Mouse (Mus musculus) forebrain, embryonic 15.5 days (tissue): Measurements from ENCODE around the gene Tcap. TPM values are rescaled to one million over a fixed set of nuclear protein-coding genes. Genes with fewer than 3 reads are reported as not detected.

Source experiments
- ATAC-seq: fragments of 200-750 bp; cut with Nextera tagmentation; replicated peaks from 2 replicates; pipeline ENCODE4 v1.8.0; 2017; ENCODE audit warnings: mild to moderate bottlenecking, moderate TSS enrichment, moderate library complexity
- H3K27ac ChIP-seq: fragments of 300-500 bp; sonication (generic); replicated peaks from 2 replicates; pipeline ENCODE4 v1.5.1; 2015; ENCODE audit warnings: mild to moderate bottlenecking, inconsistent platforms
- H3K27me3 ChIP-seq: fragments of 300-500 bp; sonication (generic); 2 replicates; pipeline ENCODE4 v1.6.1; 2015; ENCODE audit warnings: inconsistent platforms
- H3K36me3 ChIP-seq: fragments of 300-500 bp; sonication (generic); 2 replicates; pipeline ENCODE4 v1.6.1; 2015; ENCODE audit warnings: mild to moderate bottlenecking, inconsistent platforms
- H3K4me1 ChIP-seq: fragments of 300-500 bp; sonication (generic); 2 replicates; pipeline ENCODE4 v1.6.1; 2015; ENCODE audit warnings: inconsistent platforms
- H3K4me2 ChIP-seq: fragments of 300-500 bp; sonication (generic); replicated peaks from 2 replicates; pipeline ENCODE4 v1.6.1; 2015; ENCODE audit warnings: mild to moderate bottlenecking, inconsistent platforms
- H3K4me3 ChIP-seq: fragments of 300-500 bp; sonication (generic); 2 replicates; pipeline ENCODE4 v1.5.1; 2015; ENCODE audit warnings: mild to moderate bottlenecking, inconsistent platforms
- H3K9ac ChIP-seq: fragments of 300-500 bp; sonication (generic); replicated peaks from 2 replicates; pipeline ENCODE4 v1.6.1; 2015; ENCODE audit warnings: mild to moderate bottlenecking, inconsistent platforms
- H3K9me3 ChIP-seq: fragments of 300-500 bp; sonication (generic); 2 replicates; pipeline ENCODE4 v1.6.1; 2016; ENCODE audit warnings: inconsistent platforms
- WGBS: fragments of 180-500 bp; shearing (Covaris S2); methylation state at CpG from one replicate; pipeline ENCODE4 v1.1.7; 2015; ENCODE audit warnings: mixed read lengths; 5-methylcytosine and 5-hydroxymethylcytosine counted together
- polyA plus RNA-seq: library from polyadenylated mRNA; unstranded; fragments of >200 nt; fragmentation: Nextera tagmentation; extraction: Ambion mirVana; gene quantifications from 2 replicates; pipeline ENCODE4 v1.2.1, GENCODE M21; 2015

Gene Tcap
- polyA plus RNA-seq, 1 experiment from 2014 or later = 0.18 TPM

DNA sequence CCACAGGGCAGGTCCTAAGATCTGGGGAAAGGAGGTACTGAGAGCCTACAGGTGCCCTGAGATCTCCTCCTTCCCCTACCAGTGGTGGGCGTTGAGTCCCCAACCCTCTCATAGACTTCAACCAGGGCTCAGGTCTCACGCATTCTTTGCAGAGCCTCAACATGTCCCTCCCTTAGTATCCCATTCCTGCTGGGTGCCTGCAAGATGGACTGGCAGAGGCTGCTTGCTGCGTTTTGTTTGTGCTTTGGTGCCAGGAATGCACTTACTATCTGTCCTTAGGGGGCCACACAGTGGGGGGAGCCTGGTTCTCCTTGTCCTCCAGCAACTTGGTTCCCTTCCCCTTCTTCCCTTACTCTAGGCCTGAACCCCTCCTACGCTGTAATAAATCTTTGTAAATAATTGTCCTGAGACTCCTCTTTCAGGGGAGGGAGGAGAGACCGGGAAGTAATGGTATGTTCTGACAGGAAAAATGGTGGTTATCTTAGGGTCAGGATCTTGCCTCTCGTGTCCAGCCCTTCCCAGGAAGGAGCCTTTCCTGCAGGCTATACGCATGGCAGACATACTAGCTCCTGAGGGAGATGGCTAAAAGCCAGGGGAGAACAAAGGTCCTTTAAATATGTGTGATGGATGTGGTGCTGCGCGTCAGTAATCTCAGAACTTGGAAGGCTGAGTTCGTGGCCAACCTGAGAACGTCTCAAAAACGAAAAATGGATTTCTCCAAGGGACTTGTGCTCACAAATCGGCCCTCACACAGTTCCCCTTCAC, 26.0 kb upstream of the Tcap start:
- peaks cover 31% of the 10 kb centered on the region for H3K4me1 ChIP-seq
- peak overlapping the region; percentile 47 for H3K9ac ChIP-seq
- peak overlapping the region; percentile 89 for H3K27ac ChIP-seq
- no peaks in the 10 kb centered on the region for H3K36me3 ChIP-seq
- peaks cover 3% of the 10 kb centered on the region; the same call in 1 of the 2 replicates for H3K27me3 ChIP-seq
- peak; percentile 7 for ATAC-seq
- H3K4me2 ChIP-seq = peak overlapping the region; percentile 68
- peak overlapping the region; percentile 78 for H3K4me3 ChIP-seq
- WGBS = 12% methylated on average over 13 of the region's 13 CpGs
- no peaks in the 10 kb centered on the region for H3K9me3 ChIP-seq

DNA sequence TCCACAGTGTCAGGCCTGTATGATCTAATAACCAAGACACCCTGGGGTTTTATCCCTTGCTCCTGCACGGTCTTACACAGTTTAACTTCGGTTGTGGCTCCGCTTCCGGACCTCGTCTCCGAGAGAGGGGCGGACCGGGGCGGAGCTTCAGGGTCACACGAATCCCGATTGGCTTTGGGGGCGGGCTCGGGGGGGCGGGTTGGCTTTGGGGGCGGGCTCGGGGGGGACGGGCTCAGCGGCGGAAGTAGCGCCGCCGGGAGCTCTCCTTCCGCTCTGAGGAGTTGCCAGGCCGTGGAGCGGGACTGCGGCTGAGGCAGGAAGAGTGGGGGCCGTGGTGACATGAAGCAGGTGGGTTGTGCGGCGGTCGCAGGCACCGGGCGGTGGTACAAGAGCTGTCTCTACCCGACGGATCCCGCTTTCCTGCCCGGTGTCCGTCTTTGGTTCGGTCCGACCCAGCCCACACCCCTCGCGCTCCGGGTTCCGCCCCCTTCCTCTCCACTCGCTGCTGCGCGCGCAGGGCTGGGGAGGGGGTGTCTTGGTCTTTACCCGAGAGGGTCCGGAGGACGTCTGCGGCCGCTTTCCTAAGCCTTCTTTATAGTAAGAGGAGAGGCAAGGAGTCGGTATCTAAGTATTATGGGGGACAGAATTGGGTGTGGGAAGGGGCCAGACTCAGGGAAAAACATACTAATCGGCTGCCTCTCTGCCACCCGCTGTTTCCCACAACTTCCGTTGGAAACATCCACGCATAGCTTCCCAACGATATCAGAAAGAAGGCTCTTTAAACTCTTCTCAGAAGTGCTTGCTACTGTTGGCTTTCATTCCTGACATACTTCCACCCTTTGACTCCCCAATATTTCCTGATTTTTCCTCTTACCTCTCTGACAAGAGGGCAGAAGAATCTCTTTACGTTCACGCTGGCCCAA, 25.2 kb upstream of the Tcap start, which contains the start of gene Stard3:
Gene Stard3, plus strand, starts transcription at position 208 of the 923 bp plus-strand sequence.
- peak; percentile 90 for ATAC-seq
- under 1% methylated on average over 60 of the region's 60 CpGs for WGBS
- H3K9me3 ChIP-seq = no peaks in the 10 kb centered on the region
- peak within 1 kb of the TSS; percentile 70 for H3K9ac ChIP-seq
- H3K4me1 ChIP-seq = peaks cover 31% of the 10 kb centered on the region
- H3K4me2 ChIP-seq = peak within 1 kb of the TSS; percentile 68
- no peaks in the 10 kb centered on the region for H3K36me3 ChIP-seq
- H3K4me3 ChIP-seq = peak within 1 kb of the TSS; percentile 78
- peak within 1 kb of the TSS; percentile 89 for H3K27ac ChIP-seq
- H3K27me3 ChIP-seq = no peaks in the 10 kb centered on the region

DNA sequence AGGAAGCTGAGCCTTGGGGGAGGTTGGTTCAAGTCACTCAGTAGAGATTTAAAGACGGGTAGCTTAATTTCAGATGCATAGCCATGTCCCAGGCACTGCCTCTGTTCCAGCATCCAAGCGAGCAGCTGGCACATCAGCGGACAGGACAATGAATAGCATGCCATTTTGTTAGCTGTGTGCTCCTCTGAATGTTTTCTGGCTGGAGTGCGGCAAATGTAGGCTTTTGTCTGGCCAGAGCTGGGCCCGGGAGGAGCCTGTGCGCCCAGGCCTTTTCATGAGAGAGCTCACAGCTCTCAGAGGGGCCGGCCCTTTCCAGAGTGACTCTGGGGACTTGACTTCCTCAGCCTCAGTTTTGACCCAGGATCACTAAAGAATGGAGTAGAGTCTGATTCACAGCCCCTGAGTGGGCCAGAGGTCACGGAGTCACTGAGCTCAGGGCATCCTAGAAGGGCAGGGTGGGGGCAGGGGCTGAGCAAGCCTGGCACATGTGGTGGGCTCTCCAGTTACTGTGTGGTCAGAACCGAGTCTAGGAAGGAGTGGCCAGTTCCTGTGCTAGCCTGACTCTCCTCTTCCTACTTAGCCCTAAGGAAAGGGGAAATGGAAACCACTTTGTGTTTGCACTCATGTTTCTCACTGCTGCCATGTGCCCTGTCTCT, 22.6 kb upstream of the Tcap start:
- no peak for ATAC-seq
- Histone ChIP-seq H3K36me3 (no peaks in the 10 kb centered on the region), H3K9ac (0 out of 2 replicates have a peak overlapping the region, but pooled peaks have one; percentile 22), H3K4me2 (no peak overlapping the region), H3K27me3 (no peaks in the 10 kb centered on the region), H3K4me1 (peaks cover 31% of the 10 kb centered on the region), H3K4me3 (no peak overlapping the region), H3K27ac (peak overlapping the region; percentile 14), H3K9me3 (no peaks in the 10 kb centered on the region)
- WGBS = 46% methylated on average over 9 of the region's 9 CpGs

DNA sequence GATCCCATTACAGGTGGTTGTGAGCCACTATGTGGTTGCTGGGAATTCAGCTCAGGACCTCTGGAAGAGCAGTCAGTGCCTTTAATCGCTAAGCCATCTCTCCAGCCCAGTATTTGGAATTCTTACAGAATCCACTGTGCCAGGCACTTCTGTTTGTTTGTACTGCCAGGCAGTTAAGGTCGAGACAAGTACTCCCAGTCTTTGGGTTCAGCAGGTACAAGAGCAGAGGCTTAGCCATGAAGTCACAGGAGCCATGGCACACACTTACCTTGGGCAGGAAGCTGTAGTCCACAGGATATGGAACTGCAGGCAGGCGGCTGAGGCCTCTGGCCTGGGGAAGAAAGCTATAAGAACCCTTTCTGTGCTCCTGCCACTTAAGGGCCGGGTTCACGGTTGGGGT, 19.8 kb upstream of the Tcap start:
- H3K27ac ChIP-seq = no peak overlapping the region
- no peak overlapping the region for H3K4me2 ChIP-seq
- no peak overlapping the region for H3K4me3 ChIP-seq
- no peaks in the 10 kb centered on the region for H3K36me3 ChIP-seq
- H3K9me3 ChIP-seq = no peaks in the 10 kb centered on the region
- no peaks in the 10 kb centered on the region for H3K27me3 ChIP-seq
- H3K4me1 ChIP-seq = peaks cover 27% of the 10 kb centered on the region
- WGBS = 87% methylated on average over 5 of the region's 5 CpGs
- no peak for ATAC-seq
- no peak overlapping the region for H3K9ac ChIP-seq

DNA sequence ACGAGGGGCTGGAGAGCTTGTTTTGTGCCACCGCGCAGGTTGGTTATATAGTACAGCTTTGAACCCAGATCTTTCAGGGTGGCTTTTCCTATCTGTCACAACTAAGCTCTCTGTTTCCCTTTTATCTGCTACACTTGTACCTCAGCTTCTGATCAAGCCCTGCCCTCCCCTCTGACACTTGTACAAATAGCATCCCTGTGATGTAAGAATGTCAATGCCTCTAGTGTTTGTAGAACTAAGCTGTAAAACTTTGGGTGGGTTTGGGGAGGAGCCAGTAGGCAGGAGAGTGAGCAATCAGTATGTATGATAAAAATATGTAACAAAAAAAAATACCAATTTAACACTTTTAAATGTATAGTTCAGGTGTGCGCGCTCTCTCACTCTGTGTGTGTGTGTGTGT, 19.2 kb upstream of the Tcap start:
- no peak overlapping the region for H3K27ac ChIP-seq
- H3K27me3 ChIP-seq = no peaks in the 10 kb centered on the region
- H3K4me1 ChIP-seq = peaks cover 21% of the 10 kb centered on the region
- no peak overlapping the region for H3K9ac ChIP-seq
- H3K4me3 ChIP-seq = no peak overlapping the region
- no peak for ATAC-seq
- H3K36me3 ChIP-seq = no peaks in the 10 kb centered on the region
- WGBS = 88% methylated on average over 5 of the region's 5 CpGs
- no peaks in the 10 kb centered on the region for H3K9me3 ChIP-seq
- no peak overlapping the region for H3K4me2 ChIP-seq

DNA sequence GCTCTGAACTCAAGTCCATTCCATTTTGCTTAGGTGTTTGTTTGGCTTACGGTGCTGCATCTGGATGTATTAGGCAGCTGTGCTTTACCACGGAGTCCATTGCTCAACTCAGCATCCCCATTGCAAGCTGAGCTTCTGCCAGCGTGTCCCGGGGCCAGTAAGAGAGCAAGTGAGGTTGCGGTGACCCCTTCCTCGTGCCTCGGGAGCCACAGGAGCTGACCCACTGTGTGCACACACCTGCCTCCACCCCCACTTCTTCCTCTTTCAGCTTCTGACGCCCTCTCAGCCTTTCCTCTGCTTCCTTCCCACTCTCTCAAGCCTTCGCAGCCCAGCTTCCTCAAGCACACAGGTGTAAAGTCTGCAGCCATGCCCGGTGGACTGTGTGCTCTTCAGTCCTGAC, 17.3 kb upstream of the Tcap start:
- no peaks in the 10 kb centered on the region for H3K36me3 ChIP-seq
- 81% methylated on average over 10 of the region's 10 CpGs for WGBS

DNA sequence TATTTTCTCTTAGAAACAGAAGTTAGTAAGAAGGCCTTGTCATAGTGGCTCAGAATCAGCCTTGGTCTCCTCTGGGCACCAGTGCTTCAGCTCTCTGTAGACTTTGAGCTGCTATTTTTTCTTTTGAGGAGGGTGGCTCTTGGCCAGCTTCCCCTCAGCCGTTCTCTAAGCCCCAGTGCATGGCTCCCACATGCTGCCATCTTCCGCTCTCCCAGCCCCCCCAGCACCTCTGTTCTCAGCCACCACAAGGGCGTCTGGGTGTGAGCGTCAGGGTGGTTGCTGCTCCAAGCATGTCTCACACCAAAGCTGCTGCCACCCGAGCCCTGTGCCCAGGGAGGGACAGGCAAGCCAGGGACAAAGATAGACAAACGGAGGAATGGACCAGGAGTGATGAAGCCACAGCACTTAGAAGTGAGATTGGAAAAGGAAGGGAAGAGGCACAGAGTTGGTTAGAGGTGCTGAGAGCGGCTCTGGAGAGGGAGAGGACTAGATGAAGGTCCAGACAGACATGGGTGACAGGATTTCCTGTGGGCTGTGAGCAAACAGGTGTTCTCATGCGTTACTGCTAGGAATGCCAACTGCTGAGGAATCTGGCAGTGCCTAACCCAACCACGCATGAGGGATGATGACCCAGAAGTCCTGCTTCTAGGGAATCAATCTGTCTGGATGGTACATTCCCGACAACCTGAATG, 16.3 kb upstream of the Tcap start:
- WGBS = 72% methylated on average over 10 of the region's 10 CpGs
- Histone ChIP-seq H3K36me3 (no peaks in the 10 kb centered on the region), H3K9me3 (no peaks in the 10 kb centered on the region), H3K4me3 (no peak overlapping the region), H3K27ac (0 out of 2 replicates have a peak overlapping the region, but pooled peaks have one; percentile 58), H3K9ac (no peak overlapping the region), H3K27me3 (no peaks in the 10 kb centered on the region), H3K4me1 (peaks cover 32% of the 10 kb centered on the region), H3K4me2 (no peak overlapping the region)
- ATAC-seq = no peak

More for the DNA sequence above, 17.3 kb upstream of the Tcap start:
- Histone ChIP-seq H3K27me3 (no peaks in the 10 kb centered on the region), H3K9ac (no peak overlapping the region), H3K4me1 (peaks cover 22% of the 10 kb centered on the region), H3K4me2 (no peak overlapping the region), H3K27ac (no peak overlapping the region), H3K4me3 (no peak overlapping the region), H3K9me3 (no peaks in the 10 kb centered on the region)
- ATAC-seq = no peak

DNA sequence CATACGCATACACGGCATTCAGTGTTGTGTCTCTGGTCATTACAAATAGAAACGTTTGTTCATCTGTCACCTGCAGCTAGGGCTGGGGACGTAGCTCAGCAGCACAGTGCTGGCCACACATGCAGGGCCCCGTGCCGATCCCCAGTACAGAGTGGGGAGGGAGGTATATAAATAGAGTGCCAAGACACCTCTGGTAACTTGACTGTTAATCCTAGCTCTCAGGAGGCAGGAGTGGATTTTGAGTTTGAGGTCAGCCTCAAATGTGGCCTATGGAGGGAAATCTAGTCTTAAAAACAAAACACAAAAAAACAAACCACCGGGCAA, 15.8 kb upstream of the Tcap start:
- 0 out of 2 replicates have a peak overlapping the region, but pooled peaks have one; percentile 58 for H3K27ac ChIP-seq
- H3K4me1 ChIP-seq = peaks cover 32% of the 10 kb centered on the region
- no peaks in the 10 kb centered on the region for H3K36me3 ChIP-seq
- WGBS = 83% methylated on average over 7 of the region's 7 CpGs
- no peak overlapping the region for H3K9ac ChIP-seq
- no peak overlapping the region for H3K4me3 ChIP-seq
- ATAC-seq = no peak
- no peak overlapping the region for H3K4me2 ChIP-seq
- H3K9me3 ChIP-seq = no peaks in the 10 kb centered on the region
- H3K27me3 ChIP-seq = no peaks in the 10 kb centered on the region

DNA sequence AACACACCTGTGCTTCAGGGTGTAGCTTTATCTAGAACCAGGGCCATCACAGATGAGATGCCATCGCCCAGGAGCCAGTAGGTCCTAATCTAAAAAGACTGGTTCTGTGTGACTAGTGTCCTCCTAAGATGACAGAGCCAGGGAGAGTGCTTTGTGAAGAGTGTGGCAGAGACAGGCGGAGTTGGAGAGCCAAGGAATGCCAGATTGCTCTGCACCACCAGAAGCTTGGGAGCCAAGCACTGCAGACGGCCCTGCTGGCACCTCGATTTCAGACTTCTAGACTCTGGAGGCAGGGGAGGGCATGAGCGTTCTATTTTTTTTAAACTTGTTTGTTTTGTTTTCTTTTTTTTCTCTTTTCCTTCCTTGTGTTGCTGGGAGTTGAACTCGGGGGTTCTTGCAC, 14.3 kb upstream of the Tcap start:
- no peak; the same call in 1 of the 2 replicates for ATAC-seq
- Histone ChIP-seq H3K27ac (peak overlapping the region; percentile 82), H3K4me2 (no peak overlapping the region), H3K9me3 (no peaks in the 10 kb centered on the region), H3K4me1 (peaks cover 37% of the 10 kb centered on the region), H3K9ac (no peak overlapping the region), H3K27me3 (no peaks in the 10 kb centered on the region), H3K4me3 (no peak overlapping the region), H3K36me3 (no peaks in the 10 kb centered on the region)
- 57% methylated on average over 6 of the region's 6 CpGs for WGBS

DNA sequence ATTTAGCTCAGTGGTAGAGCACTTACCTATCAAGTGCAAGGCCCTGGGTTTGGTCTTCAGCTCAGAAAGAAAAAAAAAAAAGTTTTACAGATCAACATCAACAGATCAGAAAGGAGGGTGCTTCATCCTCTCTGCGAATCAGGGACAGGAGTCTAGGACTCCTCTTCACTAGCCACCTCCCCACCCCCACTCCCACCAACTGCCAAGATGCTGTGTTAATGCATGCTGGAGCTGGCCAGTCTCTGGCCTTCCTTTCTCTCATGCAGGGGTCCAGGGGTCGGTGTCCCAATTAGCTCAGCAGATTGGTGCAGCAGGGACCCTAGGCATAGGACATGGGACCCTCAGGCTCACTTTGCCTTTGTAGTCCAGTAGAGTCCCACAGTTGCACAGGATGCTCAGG, 13.0 kb upstream of the Tcap start:
- no peak overlapping the region for H3K4me3 ChIP-seq
- WGBS = 71% methylated on average over 2 of the region's 2 CpGs
- peak overlapping the region; percentile 82 for H3K27ac ChIP-seq
- H3K4me2 ChIP-seq = no peak overlapping the region
- no peak for ATAC-seq
- no peak overlapping the region for H3K9ac ChIP-seq
- H3K27me3 ChIP-seq = no peaks in the 10 kb centered on the region
- no peaks in the 10 kb centered on the region for H3K9me3 ChIP-seq
- H3K4me1 ChIP-seq = peaks cover 47% of the 10 kb centered on the region
- peaks cover 6% of the 10 kb centered on the region for H3K36me3 ChIP-seq

DNA sequence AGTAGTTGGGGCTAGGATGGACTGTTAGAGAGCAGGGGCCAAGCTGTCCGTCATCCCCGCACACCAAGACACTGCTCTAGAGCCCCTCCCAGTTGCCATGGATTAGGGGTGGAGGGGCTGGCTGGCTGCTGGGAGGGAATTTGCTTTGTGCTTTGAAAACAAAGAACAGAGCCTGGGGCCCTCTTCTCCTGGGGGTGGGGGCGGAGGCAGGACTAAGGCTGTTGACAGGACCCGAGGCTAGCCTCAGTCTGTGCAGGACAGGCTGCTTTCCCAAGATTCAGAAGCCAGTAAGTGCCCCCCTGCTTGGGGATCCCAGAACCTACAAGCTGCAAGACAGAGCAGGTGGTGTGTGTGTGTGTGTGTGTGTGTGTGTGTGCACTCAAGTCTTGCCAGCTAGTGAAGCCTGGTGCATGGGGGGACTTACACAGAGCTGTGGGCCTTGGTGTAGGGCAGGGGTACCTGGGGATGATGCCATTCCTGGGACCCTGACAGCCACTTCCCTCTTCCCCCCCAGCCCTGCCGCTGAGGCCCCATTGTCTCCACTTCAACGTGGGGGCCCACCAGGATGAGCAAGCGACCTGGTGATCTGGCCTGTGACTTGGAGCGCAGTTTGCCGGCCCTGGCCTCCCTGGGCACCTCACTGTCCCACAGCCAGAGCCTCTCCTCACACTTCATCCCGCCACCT, 11.9 kb upstream of the Tcap start:
- peak overlapping the region; percentile 82 for H3K27ac ChIP-seq
- H3K4me3 ChIP-seq = no peak overlapping the region
- peak; percentile 83 for ATAC-seq
- H3K4me1 ChIP-seq = peaks cover 47% of the 10 kb centered on the region
- peaks cover 18% of the 10 kb centered on the region for H3K36me3 ChIP-seq
- peak overlapping the region; percentile 31 for H3K9ac ChIP-seq
- WGBS = 24% methylated on average over 10 of the region's 10 CpGs
- H3K4me2 ChIP-seq = peak overlapping the region; percentile 16
- H3K27me3 ChIP-seq = no peaks in the 10 kb centered on the region
- no peaks in the 10 kb centered on the region for H3K9me3 ChIP-seq
